Mouse (Mus musculus) spleen, adult 2 months (tissue): ENCODE data around the gene Klhl29. TPM values are rescaled to one million over a fixed set of nuclear protein-coding genes. Genes with fewer than 3 reads are reported as not detected.
A peak's percentile ranks its signal among the peaks of the same experiment; 100 is the strongest.

Experiments used
- DNase-seq, 2 experiments: peaks; one replicate each; pipeline versions ENCODE4 v3.0.0 to v3.0.0-alpha.2; 2012 to 2021; ENCODE audit warnings: low spot score in 2 of 2, low read depth in 1 of 2
- H3K27ac ChIP-seq: fragments of 200-500 bp; 2 replicates; pipeline ENCODE4 v1.5.1; 2012; ENCODE audit warnings: low read length, inconsistent platforms; ENCODE audit not compliant: insufficient read depth
- H3K27me3 ChIP-seq: fragments of 200-500 bp; 2 replicates; pipeline ENCODE4 v1.6.1; 2012; ENCODE audit warnings: mild to moderate bottlenecking, moderate library complexity, low read length, inconsistent platforms; ENCODE audit not compliant: control insufficient read depth, insufficient read depth
- H3K36me3 ChIP-seq: fragments of 200-500 bp; 2 replicates; pipeline ENCODE4 v1.6.1; 2012; ENCODE audit warnings: mild to moderate bottlenecking, low read length, inconsistent platforms; ENCODE audit not compliant: control insufficient read depth, insufficient read depth
- H3K4me1 ChIP-seq: fragments of 200-500 bp; 2 replicates; pipeline ENCODE4 v1.6.1; 2011; ENCODE audit warnings: inconsistent platforms; ENCODE audit not compliant: control insufficient read depth, insufficient read depth, insufficient read length
- H3K4me3 ChIP-seq: fragments of 200-500 bp; 2 replicates; pipeline ENCODE4 v1.5.1; 2011; ENCODE audit warnings: mild to moderate bottlenecking, inconsistent platforms; ENCODE audit not compliant: insufficient read depth, insufficient read length; ENCODE audit errors: extremely low read depth
- CTCF ChIP-seq: fragments of 200-500 bp; IDR thresholded peaks from 2 replicates; pipeline ENCODE4 v1.5.1; 2011; ENCODE audit warnings: mild to moderate bottlenecking, inconsistent platforms; ENCODE audit not compliant: insufficient read depth, insufficient read length, insufficient replicate concordance; ENCODE audit errors: extremely low read depth
- POLR2A ChIP-seq: fragments of 200-500 bp; IDR thresholded peaks from 2 replicates; pipeline ENCODE4 v1.6.1; 2011; ENCODE audit warnings: low read depth, low read length, inconsistent platforms
- WGBS: fragments of 180-500 bp; shearing (Covaris S2); methylation state at CpG from one replicate; pipeline ENCODE4 v1.1.7; 2018; 5-methylcytosine and 5-hydroxymethylcytosine counted together
- polyA plus RNA-seq: library from polyadenylated mRNA; depleted of rRNA; stranded (reverse); fragments of >200 nt; gene quantifications from 2 replicates; pipeline ENCODE4 v1.2.3, GENCODE M21; 2012

Gene Klhl29
- polyA plus RNA-seq, 1 experiment = 6.4 TPM

DNA sequence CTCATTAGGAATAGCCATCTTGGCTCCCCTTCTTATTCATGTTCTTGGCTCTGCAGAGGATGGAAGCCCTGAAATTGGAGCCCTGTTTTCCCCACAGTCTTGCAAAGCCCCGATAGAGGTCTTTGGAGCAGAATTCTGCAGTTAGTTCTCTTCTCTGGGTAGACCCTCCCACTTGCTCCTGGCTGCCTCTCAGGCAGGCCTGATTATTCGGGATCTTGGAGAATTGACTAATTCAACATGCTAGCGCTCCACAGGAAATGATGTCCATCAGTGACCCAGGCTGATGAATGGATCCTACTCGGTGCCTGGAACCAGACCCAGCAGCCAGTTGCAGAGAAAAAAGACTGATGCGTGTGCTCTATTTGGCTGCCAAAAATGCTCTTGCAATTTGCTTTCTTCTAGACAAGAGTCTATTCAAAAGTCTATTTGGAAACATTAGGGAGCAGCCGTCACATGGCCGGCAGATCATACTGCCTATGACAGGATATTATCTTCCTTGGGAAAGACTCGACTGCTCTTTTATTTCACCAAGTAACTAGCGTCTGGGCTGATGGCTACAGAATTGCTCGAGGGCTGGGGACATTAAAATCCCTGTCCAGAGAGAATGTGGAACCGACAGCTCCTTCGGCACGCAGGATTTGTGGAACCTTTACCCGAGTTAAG is 155.4 kb downstream of the Klhl29 start:
- Histone ChIP-seq H3K27ac (no peak overlapping the region), H3K4me3 (no peak overlapping the region), H3K27me3 (no peaks in the 10 kb centered on the region), H3K36me3 (no peaks in the 10 kb centered on the region), H3K4me1 (no peaks in the 10 kb centered on the region)
- TF ChIP-seq POLR2A = no peak
- TF ChIP-seq CTCF = no peak
- DNase-seq = no peak
- WGBS = 90% methylated on average over 14 of the region's 14 CpGs

DNA sequence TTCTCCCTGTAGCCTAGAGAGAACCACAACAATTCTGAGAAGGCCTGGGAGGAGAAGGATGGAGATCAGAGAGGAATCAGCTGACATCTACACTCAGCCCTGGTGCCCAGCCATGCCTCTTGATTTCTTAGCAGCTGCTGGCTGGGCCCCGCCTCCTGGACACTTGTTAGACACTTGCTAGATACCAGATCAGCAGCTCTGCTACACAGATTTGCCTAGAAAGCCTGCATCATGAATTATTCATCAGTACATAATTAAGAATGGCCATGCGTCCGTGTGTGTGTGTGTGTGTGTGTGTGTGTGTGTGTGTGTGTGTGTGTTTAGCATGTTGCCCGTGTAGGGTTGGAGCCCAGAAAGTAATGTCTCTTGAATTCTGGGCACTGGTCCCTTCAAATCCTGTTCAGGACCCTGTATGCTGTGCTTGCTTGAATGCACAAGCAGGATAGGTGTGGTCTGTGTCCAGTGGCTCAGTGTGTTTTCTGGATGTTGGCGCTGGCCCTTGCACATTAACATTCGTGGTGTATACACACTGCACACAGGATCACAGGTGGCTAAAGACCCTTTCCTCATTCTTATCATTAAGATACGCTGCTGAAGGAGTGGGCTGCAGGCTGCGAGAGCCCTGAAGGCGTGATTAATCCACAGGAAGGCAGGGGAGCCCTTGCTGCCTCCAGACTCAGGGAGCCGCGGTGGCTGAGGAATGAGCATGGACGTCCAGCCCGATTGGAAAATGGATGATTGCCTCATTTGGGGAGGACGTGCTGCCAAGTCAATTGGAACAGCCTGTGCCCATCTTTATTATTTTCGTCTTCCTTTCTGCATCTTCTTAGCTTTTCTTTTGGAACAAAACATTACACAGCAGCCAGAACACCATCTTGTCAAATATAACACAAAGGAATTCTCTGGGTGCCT is 159.4 kb downstream of the Klhl29 start:
- no peaks in the 10 kb centered on the region for H3K36me3 ChIP-seq
- H3K27me3 ChIP-seq = no peaks in the 10 kb centered on the region
- 82% methylated on average over 15 of the region's 15 CpGs for WGBS
- TF ChIP-seq POLR2A (no peak), CTCF (no peak)
- no peak for DNase-seq
- H3K4me3 ChIP-seq = no peak overlapping the region
- no peak overlapping the region for H3K27ac ChIP-seq
- no peaks in the 10 kb centered on the region for H3K4me1 ChIP-seq

DNA sequence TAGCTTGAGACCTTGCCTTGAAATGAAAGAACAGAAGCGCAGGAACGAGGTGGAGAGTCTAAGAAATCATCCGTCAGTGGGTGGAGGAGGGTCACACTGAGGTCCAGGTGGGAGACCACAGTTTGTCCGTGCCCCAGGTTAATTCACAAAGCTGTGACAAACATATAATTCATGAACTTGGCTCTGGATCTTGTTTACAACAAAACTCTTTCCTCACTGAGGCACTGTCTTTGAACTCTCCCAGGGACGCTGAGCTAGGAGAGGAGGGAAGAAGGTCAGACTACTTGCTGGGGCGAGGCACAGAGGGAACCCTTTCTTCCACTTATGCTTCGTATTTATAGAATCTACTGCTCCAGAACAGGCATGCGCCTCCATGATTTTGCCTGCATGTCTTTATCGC is 161.2 kb downstream of the Klhl29 start:
- Histone ChIP-seq H3K4me1 (no peaks in the 10 kb centered on the region), H3K4me3 (no peak overlapping the region), H3K36me3 (no peaks in the 10 kb centered on the region), H3K27ac (peak overlapping the region; percentile 48), H3K27me3 (no peaks in the 10 kb centered on the region)
- TF ChIP-seq CTCF (no peak), POLR2A (no peak)
- WGBS = 79% methylated on average over 9 of the region's 9 CpGs
- no peak for DNase-seq

DNA sequence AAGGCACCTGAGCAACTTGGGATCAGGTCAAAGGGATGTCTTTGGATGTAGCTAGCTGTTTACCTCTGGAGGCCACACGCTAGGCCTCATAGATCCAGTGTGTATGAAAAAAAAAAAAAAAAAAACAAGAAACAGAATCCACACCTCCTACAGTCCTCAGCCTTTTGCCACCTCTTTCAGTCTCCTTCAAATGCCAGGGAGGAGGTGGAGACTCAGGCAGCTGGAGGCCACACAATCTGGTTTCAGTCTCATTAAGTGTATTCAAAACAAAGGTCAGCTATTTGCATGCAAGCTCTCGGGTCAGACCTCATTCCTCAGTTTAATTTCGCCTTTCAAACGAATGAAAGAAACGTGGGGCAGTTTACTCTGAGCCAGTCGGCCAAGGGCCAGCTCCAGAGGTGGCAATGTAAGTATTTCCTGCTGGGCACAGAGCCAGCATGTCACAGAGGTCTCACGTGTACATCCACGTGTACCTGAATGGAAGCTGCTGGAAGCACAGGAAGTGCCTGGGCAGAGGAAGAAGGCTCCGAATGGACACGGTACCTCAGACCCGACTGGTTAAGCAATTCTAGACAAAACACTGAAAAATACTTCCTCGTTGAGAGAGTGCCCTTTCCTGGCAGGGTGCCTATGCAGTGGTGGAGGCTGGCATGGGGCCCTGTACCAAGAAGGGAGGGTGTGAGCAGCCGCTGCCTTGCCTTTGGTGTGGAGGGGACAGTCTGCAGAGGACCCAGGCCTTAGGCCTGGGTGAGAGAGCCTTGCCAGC is 162.0 kb downstream of the Klhl29 start:
- H3K27me3 ChIP-seq = no peaks in the 10 kb centered on the region
- no peaks in the 10 kb centered on the region for H3K4me1 ChIP-seq
- H3K27ac ChIP-seq = peak overlapping the region; percentile 48
- no peak overlapping the region for H3K4me3 ChIP-seq
- WGBS = 15% methylated on average over 13 of the region's 13 CpGs
- no peaks in the 10 kb centered on the region for H3K36me3 ChIP-seq
- no peak for DNase-seq
- no peak for TF ChIP-seq CTCF
- TF ChIP-seq POLR2A = no peak

DNA sequence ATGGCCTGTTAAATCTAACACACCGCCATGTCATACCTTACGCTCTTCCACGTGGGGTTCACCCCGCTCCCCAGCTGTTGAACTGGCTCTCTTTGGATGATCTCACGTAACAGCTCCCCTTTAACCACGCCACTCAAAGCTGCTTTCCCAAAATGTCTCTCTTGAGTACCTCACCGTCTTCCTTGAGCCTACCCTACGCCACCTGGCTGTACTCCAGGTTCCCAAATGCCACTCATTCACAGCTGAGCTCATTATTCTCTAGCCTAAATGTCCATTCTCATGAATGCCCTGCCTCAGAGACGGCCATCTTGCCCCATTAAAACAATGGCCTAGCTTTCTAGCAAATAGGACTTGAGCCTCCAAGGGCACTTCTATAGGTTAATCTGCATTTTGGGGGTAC is 163.6 kb downstream of the Klhl29 start:
- 92% methylated on average over 9 of the region's 9 CpGs for WGBS
- Histone ChIP-seq H3K36me3 (no peaks in the 10 kb centered on the region), H3K4me1 (no peaks in the 10 kb centered on the region)

DNA sequence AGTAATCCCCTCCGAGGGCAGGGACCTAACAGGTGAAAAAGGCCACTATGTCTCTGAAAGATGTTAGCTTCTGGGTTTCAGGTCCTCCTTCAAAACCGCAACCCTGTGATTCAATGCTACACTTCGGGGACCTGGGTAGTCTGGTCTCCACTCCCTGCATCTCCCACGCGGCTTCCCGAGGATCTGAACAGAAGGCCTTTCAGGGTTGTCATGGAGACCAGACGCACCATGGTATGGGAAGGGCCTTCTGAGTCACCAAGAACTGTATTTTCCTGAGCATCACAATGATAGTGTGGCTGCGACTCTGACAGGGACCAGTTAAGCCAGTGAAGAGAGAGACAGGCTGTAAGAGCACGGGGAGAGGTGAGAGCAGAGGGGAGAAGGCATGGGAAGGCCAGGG is 164.7 kb downstream of the Klhl29 start:
- H3K27me3 ChIP-seq = no peaks in the 10 kb centered on the region
- H3K4me1 ChIP-seq = no peaks in the 10 kb centered on the region
- no peak for TF ChIP-seq CTCF
- no peaks in the 10 kb centered on the region for H3K36me3 ChIP-seq
- no peak overlapping the region for H3K4me3 ChIP-seq
- 88% methylated on average over 9 of the region's 9 CpGs for WGBS
- DNase-seq = no peak
- no peak overlapping the region for H3K27ac ChIP-seq

More for the DNA sequence above, 163.6 kb downstream of the Klhl29 start:
- TF ChIP-seq CTCF = no peak
- TF ChIP-seq POLR2A = no peak
- Histone ChIP-seq H3K27me3 (no peaks in the 10 kb centered on the region), H3K27ac (no peak overlapping the region), H3K4me3 (no peak overlapping the region)
- DNase-seq = no peak
